Mouse (Mus musculus) kidney, adult 2 months (tissue): ENCODE data around the gene Nfib. TPM values are rescaled to one million over a fixed set of nuclear protein-coding genes. Genes with fewer than 3 reads are reported as not detected.
A peak's percentile ranks its signal among the peaks of the same experiment; 100 is the strongest.

ENCODE experiments used
- DNase-seq: peaks from one replicate; pipeline ENCODE4 v3.0.0; 2021
- H3K27ac ChIP-seq: fragments of 200-500 bp; 2 replicates; pipeline ENCODE4 v1.5.1; 2012; ENCODE audit warnings: low read depth, low read length, control low read depth, inconsistent platforms; ENCODE audit not compliant: insufficient read depth
- H3K27me3 ChIP-seq: fragments of 200-500 bp; replicated peaks from 2 replicates; pipeline ENCODE4 v1.6.1; 2012; ENCODE audit warnings: mild to moderate bottlenecking, moderate library complexity, low read length, inconsistent platforms; ENCODE audit not compliant: control insufficient read depth, insufficient read depth
- H3K36me3 ChIP-seq: fragments of 200-500 bp; 2 replicates; pipeline ENCODE4 v1.6.1; 2012; ENCODE audit warnings: mild to moderate bottlenecking, moderate library complexity, low read length, inconsistent platforms; ENCODE audit not compliant: control insufficient read depth, insufficient read depth
- H3K4me1 ChIP-seq: fragments of 200-500 bp; 2 replicates; pipeline ENCODE4 v1.6.1; 2011; ENCODE audit warnings: low read length; ENCODE audit not compliant: control insufficient read depth, insufficient read depth
- H3K4me3 ChIP-seq: fragments of 200-500 bp; 2 replicates; pipeline ENCODE4 v1.5.1; 2011; ENCODE audit warnings: mild to moderate bottlenecking, low read depth, low read length, control low read depth; ENCODE audit not compliant: insufficient read depth
- CTCF ChIP-seq: fragments of 200-500 bp; conservative IDR thresholded peaks from 2 replicates; pipeline ENCODE4 v1.5.1; 2011; ENCODE audit warnings: low read depth, mild to moderate bottlenecking, control low read depth, low read length, moderate library complexity, mixed read lengths; ENCODE audit not compliant: insufficient read depth, insufficient read length
- POLR2A ChIP-seq: fragments of 200-500 bp; IDR thresholded peaks from one replicate; pipeline ENCODE4 v1.6.1; 2011; ENCODE audit warnings: low read depth, low read length, control low read depth
- WGBS: fragments of 180-500 bp; shearing (Covaris S2); methylation state at CpG from one replicate; pipeline ENCODE4 v1.1.7; 2018; 5-methylcytosine and 5-hydroxymethylcytosine counted together
- polyA plus RNA-seq: library from polyadenylated mRNA; depleted of rRNA; stranded (reverse); fragments of >200 nt; gene quantifications from 2 replicates; pipeline ENCODE4 v1.2.3, GENCODE M21; 2012; rRNA removed

Gene Nfib
- polyA plus RNA-seq, 1 experiment, result 17.6 TPM

DNA sequence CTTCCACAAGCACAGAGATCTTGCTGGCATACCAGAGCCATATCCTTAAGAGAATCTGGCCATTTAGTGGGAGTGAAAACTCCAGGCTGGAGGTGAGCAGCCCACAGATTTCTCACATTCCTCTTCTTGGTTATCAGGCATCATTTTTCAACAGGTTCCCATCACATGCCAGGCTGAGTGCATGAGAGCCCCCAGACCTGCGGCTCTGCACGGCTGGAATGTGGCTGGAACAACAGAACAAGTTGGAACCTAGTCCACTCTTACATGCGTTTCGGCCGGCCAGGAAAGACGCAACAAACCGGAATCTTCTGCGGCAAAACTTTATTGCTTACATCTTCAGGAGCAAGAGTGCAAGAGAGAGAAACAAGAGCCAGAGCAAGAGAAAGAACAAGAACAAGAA, 453.5 kb downstream of the Nfib start:
- Histone ChIP-seq H3K27me3 (no peaks in the 10 kb centered on the region), H3K4me1 (no peaks in the 10 kb centered on the region), H3K36me3 (no peaks in the 10 kb centered on the region), H3K27ac (no peak overlapping the region), H3K4me3 (no peak overlapping the region)
- TF ChIP-seq POLR2A, result no peak
- TF ChIP-seq CTCF, result no peak
- DNase-seq, result no peak
- whole genome bisulfite sequencing, result 76% methylated on average over 8 of the region's 8 CpGs

DNA sequence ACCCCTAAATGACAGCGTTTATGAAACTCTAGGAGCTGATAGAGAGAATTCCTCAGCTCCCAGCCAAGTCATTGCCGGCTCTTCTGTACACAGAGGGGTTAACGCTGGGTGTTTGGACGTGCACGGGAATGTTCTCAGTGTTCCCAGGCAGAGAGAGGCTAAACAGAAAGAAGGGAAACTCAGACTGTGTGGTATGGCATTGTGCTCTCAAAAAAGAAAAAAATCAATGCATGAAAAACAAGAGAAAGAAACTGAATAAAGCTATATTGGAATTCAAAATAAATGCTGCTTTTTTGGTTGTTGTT, 455.2 kb downstream of the Nfib start:
- TF ChIP-seq CTCF, result no peak
- H3K36me3 ChIP-seq, result no peaks in the 10 kb centered on the region
- H3K27ac ChIP-seq, result no peak overlapping the region
- no peaks in the 10 kb centered on the region for H3K27me3 ChIP-seq
- no peaks in the 10 kb centered on the region for H3K4me1 ChIP-seq
- 50% methylated on average over 5 of the region's 5 CpGs for WGBS
- H3K4me3 ChIP-seq, result no peak overlapping the region
- no peak for DNase-seq

DNA sequence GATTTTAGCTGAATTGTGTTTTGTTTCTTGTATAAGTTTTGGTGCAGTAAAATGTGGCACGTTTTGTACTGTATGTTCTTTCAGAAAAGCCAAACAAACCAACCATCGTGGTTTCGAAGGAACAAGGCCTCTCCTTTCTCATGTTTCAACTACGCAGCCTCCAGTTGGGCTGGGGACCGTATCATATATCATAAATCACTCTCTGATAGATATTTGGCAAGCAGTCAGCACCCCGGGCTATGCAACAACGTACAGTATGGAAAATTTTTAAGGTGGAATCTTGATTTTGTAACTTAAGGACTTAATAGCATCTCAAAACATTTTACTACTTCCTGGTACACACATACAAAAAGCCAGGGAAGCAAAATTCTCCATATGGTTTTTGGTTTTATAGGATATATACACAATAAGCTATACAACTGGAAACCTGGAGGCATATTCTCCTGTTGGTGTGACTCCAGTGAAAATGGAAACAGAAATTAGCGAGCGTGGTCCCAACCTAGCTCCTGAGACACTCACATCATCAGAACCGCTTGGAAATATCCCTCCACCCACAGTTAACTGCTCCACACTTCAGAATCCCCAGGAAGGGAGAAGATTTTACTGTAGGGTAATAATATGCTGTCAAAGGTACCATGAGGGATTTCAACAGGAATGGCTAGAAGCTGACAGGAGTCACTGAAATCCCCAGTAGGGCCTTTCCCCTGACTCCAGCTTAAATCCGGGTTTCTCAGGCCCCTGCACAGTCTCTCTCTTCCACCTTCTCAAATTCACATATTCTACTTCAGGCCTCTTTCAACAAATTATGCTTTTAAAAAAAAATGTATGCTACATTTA, 455.8 kb downstream of the Nfib start:
- H3K27ac ChIP-seq, result no peak overlapping the region
- no peaks in the 10 kb centered on the region for H3K27me3 ChIP-seq
- TF ChIP-seq CTCF, result no peak
- no peak for DNase-seq
- no peaks in the 10 kb centered on the region for H3K36me3 ChIP-seq
- 49% methylated on average over 11 of the region's 11 CpGs for WGBS
- H3K4me3 ChIP-seq, result no peak overlapping the region
- H3K4me1 ChIP-seq, result no peaks in the 10 kb centered on the region

DNA sequence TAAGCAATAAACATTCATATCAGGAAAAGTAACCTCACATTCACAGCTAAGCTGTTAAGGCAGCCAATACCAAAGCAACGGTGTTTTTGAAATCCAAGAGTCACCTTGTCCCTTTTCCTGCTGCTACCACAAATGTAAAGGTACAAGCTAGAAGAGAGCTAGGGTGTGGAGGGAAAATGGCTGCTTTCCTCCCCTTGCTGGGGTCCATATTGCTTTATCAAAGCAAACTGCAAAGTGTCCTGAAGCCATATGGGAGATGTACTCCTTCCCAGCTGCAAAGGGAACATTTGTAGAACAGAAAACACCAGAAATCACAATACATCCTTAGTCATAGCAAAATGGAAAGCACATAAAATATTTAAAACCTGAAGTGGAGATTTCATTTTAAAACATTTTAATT, 456.6 kb downstream of the Nfib start:
- no peak for DNase-seq
- no peak overlapping the region for H3K27ac ChIP-seq
- no peaks in the 10 kb centered on the region for H3K36me3 ChIP-seq
- no peak overlapping the region for H3K4me3 ChIP-seq
- WGBS, result 84% methylated on average over 1 of the region's 1 CpGs
- TF ChIP-seq CTCF (no peak), POLR2A (no peak)
- no peaks in the 10 kb centered on the region for H3K27me3 ChIP-seq
- H3K4me1 ChIP-seq, result no peaks in the 10 kb centered on the region

DNA sequence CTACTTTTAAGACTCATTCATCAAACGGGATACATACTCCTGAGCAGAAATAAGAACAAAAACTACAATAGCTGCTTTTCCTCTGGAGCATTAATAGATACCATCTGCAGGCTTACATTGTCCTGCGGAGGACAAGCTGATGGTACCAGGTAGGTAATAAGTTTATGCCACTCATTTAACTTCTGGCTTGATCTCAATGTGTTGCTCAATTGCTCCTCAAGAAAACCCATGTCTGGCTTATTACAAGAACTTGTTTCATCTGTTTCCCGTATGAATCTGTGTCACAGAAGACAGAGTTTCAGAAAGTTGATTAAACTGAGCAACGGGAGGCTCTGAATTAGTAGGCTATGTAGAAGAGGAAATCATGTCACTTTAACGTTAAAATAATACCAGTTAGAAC, 457.5 kb downstream of the Nfib start:
- no peak overlapping the region for H3K4me3 ChIP-seq
- no peaks in the 10 kb centered on the region for H3K4me1 ChIP-seq
- no peaks in the 10 kb centered on the region for H3K27me3 ChIP-seq
- no peak for TF ChIP-seq CTCF
- TF ChIP-seq POLR2A, result no peak
- H3K36me3 ChIP-seq, result no peaks in the 10 kb centered on the region
- no peak overlapping the region for H3K27ac ChIP-seq
- DNase-seq, result no peak
- WGBS, result 80% methylated on average over 5 of the region's 5 CpGs

DNA sequence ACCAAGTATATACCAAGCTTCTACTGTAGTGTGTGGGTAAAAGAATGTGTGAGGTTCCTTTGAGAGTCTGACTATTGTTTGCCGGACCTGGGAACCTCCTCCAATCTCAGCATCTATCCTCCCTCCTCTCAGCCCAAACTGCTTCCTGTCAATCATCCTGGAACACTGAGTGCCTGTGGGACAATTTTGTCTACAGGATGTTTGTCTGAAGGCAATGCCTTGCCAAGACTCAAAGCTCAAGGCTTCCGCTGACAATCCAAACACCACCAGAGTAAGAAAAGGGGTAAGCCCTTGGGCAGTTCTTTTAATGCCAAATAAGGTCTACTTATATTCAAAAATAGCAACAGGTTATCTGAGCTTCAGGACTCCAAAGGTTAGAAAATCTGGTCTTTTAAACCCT, 459.3 kb downstream of the Nfib start:
- Histone ChIP-seq H3K27ac (no peak overlapping the region), H3K36me3 (no peaks in the 10 kb centered on the region), H3K4me1 (no peaks in the 10 kb centered on the region), H3K27me3 (no peaks in the 10 kb centered on the region), H3K4me3 (no peak overlapping the region)
- WGBS, result 75% methylated on average over 2 of the region's 2 CpGs
- peak; percentile 9 for DNase-seq
- TF ChIP-seq POLR2A, result no peak
- TF ChIP-seq CTCF, result no peak

Other genes with a start within 250 kb of the Nfib start
- 3.4 and 3.6 TPM in 2 replicates for gene Zdhhc21, start 154.2 kb upstream of the Nfib start, polyA plus RNA-seq
- not detected in 2 replicates for gene Cer1, start 179.4 kb upstream of the Nfib start, polyA plus RNA-seq